In the genomic region with DNA sequence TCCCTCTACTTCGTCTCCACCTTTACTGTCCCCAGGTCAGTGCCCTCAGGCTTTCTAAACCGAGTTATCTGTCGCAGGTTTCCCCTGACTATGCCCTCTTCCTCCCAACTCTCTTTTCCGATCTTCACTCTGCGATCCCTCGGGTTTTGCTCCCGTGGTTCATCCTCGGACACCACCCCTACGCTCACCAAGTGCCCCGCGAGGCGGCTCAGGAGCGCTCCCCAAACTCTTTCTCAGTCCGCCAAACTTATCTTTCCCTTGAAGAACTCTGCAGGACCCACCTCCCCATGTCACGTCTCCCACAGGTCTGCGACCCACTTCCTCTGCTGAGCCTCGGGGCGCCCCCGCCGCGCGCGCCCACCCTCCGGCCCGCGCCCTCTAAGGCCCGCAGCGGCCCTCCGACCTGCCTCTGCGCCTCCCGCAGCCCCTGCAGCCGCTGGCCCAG, we compare ENCODE assay signal across 8 mouse cellular contexts. TPM values are rescaled to one million over a fixed set of nuclear protein-coding genes. Genes with fewer than 3 reads are reported as not detected.
DNase-seq lines count a peak whose midpoint lies in the region; ATAC-seq and TF ChIP-seq lines count a peak whose summit lies in the region.

No protein-coding gene starts in this region.

- peaks cover 8% of the 10 kb centered on the region for H3K9me3 ChIP-seq in megakaryocyte, embryonic 14.5 days
- no peaks in the 10 kb centered on the region for H3K9me3 ChIP-seq in heart, embryonic 13.5 days
- no peaks in the 10 kb centered on the region for H3K9me3 ChIP-seq in liver, embryonic 11.5 days (ENCODE audit: control insufficient read depth, low read length)

- H3K27me3 ChIP-seq in megakaryocyte, embryonic 14.5 days (replicated peaks), result no peaks in the 10 kb centered on the region
- H3K27me3 ChIP-seq in heart, embryonic 13.5 days (replicated peaks), result no peaks in the 10 kb centered on the region
- no peaks in the 10 kb centered on the region for H3K27me3 ChIP-seq in liver, embryonic 11.5 days (replicated peaks; ENCODE audit: control insufficient read depth, insufficient read depth, low read length)

- peak overlapping the region; percentile 98 for H3K9ac ChIP-seq in heart, embryonic 13.5 days
- peak overlapping the region; percentile 95 for H3K9ac ChIP-seq in liver, embryonic 11.5 days (ENCODE audit: low read depth, low read length)

- no peak for DNase-seq in liver, embryonic 11.5 days (ENCODE audit: low spot score)
- DNase-seq in layer of hippocampus, adult 9-10 months (ENCODE audit: low spot score), result no peak
- DNase-seq in left cerebral cortex, postnatal 14 days (ENCODE audit: low spot score in 2 of 2), result no peak

- TF ChIP-seq POLR2A in cortical plate, adult 2 months (IDR thresholded peaks at IDR 0.05; ENCODE audit: extremely low read depth, insufficient read depth, low read length), result no peak
- TF ChIP-seq POLR2A in olfactory bulb, adult 2 months (IDR thresholded peaks at IDR 0.05; ENCODE audit: insufficient read depth, low read depth, low read length), result no peak

- peak overlapping the region; percentile 71; the same call in 1 of the 2 replicates for H3K27ac ChIP-seq in cortical plate, adult 2 months (ENCODE audit: insufficient read depth, low read length)
- peak overlapping the region; percentile 98 for H3K27ac ChIP-seq in heart, embryonic 13.5 days (replicated peaks)
- H3K27ac ChIP-seq in liver, embryonic 11.5 days (ENCODE audit: low read depth, low read length), result peak overlapping the region; percentile 100
- peak overlapping the region; percentile 55 for H3K27ac ChIP-seq in olfactory bulb, adult 2 months (ENCODE audit: insufficient read depth, low read depth, low read length)

- no peak for ATAC-seq in megakaryocyte, adult 5-6 weeks (ENCODE audit: poor library complexity, severe bottlenecking)
- peak; percentile 16; the same call in 1 of the 2 replicates for ATAC-seq in heart, embryonic 13.5 days (ENCODE audit: extremely low read depth, insufficient number of reproducible peaks, low FRiP score, low TSS enrichment)
- peak; percentile 11 for ATAC-seq in liver, embryonic 11.5 days (replicated peaks; ENCODE audit: low FRiP score)

- TF ChIP-seq CTCF in cortical plate, adult 2 months (IDR thresholded peaks at IDR 0.05; ENCODE audit: extremely low read depth, insufficient read depth, low read length), result no peak
- no peak for TF ChIP-seq CTCF in olfactory bulb, adult 2 months (IDR thresholded peaks at IDR 0.05; ENCODE audit: insufficient read depth, low read depth, low read length)

- peaks cover 24% of the 10 kb centered on the region for H3K36me3 ChIP-seq in megakaryocyte, embryonic 14.5 days (replicated peaks; ENCODE audit: low read length)
- peaks cover 14% of the 10 kb centered on the region; the same call in 1 of the 2 replicates for H3K36me3 ChIP-seq in heart, embryonic 13.5 days
- H3K36me3 ChIP-seq in liver, embryonic 11.5 days (ENCODE audit: control insufficient read depth, insufficient read depth, low read length), result peaks cover 11% of the 10 kb centered on the region

- intact Hi-C loops in left cerebral cortex, postnatal 14 days (cut with DNase I), result no loop called here

- peak overlapping the region; percentile 96 for H3K4me3 ChIP-seq in megakaryocyte, embryonic 14.5 days (replicated peaks)
- H3K4me3 ChIP-seq in cortical plate, adult 2 months (ENCODE audit: insufficient read depth, low read length), result peak overlapping the region; percentile 65
- H3K4me3 ChIP-seq in heart, embryonic 13.5 days, result peak overlapping the region; percentile 94
- H3K4me3 ChIP-seq in liver, embryonic 11.5 days (ENCODE audit: low read depth, low read length), result peak overlapping the region; percentile 74
- peak overlapping the region; percentile 79 for H3K4me3 ChIP-seq in olfactory bulb, adult 2 months (ENCODE audit: insufficient read depth, low read depth, low read length)

- H3K4me1 ChIP-seq in megakaryocyte, embryonic 14.5 days, result peaks cover 55% of the 10 kb centered on the region
- H3K4me1 ChIP-seq in cortical plate, adult 2 months (ENCODE audit: control insufficient read depth, insufficient read depth, low read length), result peaks cover 4% of the 10 kb centered on the region; the same call in 1 of the 2 replicates
- H3K4me1 ChIP-seq in heart, embryonic 13.5 days, result peaks cover 31% of the 10 kb centered on the region
- H3K4me1 ChIP-seq in liver, embryonic 11.5 days (replicated peaks; ENCODE audit: control insufficient read depth, insufficient read depth, low read length), result peaks cover 26% of the 10 kb centered on the region
- H3K4me1 ChIP-seq in olfactory bulb, adult 2 months (ENCODE audit: control insufficient read depth, insufficient read depth, low read length), result 0 out of 2 replicates have a peak, but pooled peaks cover 5% of the 10 kb centered on the region

- H3K4me2 ChIP-seq in heart, embryonic 13.5 days, result peak overlapping the region; percentile 76
- peak overlapping the region; percentile 72 for H3K4me2 ChIP-seq in liver, embryonic 11.5 days

- under 1% methylated on average over 32 of the region's 32 CpGs for WGBS in heart, embryonic 13.5 days
- WGBS in liver, embryonic 11.5 days, result 1% methylated on average over 32 of the region's 32 CpGs
- 3% methylated on average over 32 of the region's 32 CpGs for WGBS in olfactory bulb, adult 2 months

RNA-seq across cellular contexts. Expression of a gene that starts 0.4 kb away (rescaled TPM):
- polyA plus RNA-seq in megakaryocyte, embryonic 14.5 days (2012; ENCODE audit: insufficient read depth, low replicate concordance), result 3.0 and 15.0 TPM in 2 replicates
- 87.6 and 93.5 TPM in 2 replicates for total RNA-seq in megakaryocyte, adult 5-6 weeks (2015)
- 121 and 127 TPM in 2 replicates for total RNA-seq in megakaryocyte, adult 5-6 weeks (2017)
- 17.2 and 18.2 TPM in 2 replicates for polyA plus RNA-seq in cortical plate, adult 2 months (2012; rRNA removed)
- polyA plus RNA-seq in heart, embryonic 13.5 days (2015; fragmentation: Nextera tagmentation; extraction: Ambion mirVana), result 30.2 and 35.1 TPM in 2 replicates
- 99.7 and 116 TPM in 2 replicates for polyA plus RNA-seq in liver, embryonic 11.5 days (2014; fragmentation: Nextera tagmentation; extraction: Ambion mirVana)
- not detected in 2 replicates for polyA plus RNA-seq in olfactory bulb, adult 2 months (2012; ENCODE audit: insufficient read depth, insufficient read length, low replicate concordance, missing spikeins)
- 10 to 100 TPM; 13.6 to 14.1 TPM for total RNA-seq in left cerebral cortex, postnatal 14 days (2021)

RNA-seq across cellular contexts. Expression of a gene that starts 8.8 kb away (rescaled TPM):
- polyA plus RNA-seq in megakaryocyte, embryonic 14.5 days (2012; ENCODE audit: insufficient read depth, low replicate concordance), result 0.47 TPM in 1 of 2 replicates, not detected in the other
- total RNA-seq in megakaryocyte, adult 5-6 weeks (2015), result 22.8 and 23.3 TPM in 2 replicates
- total RNA-seq in megakaryocyte, adult 5-6 weeks (2017), result 18.0 and 27.4 TPM in 2 replicates
- polyA plus RNA-seq in cortical plate, adult 2 months (2012; rRNA removed), result 2.9 and 3.0 TPM in 2 replicates
- 5.5 and 5.7 TPM in 2 replicates for polyA plus RNA-seq in heart, embryonic 13.5 days (2015; fragmentation: Nextera tagmentation; extraction: Ambion mirVana)
- 19.4 and 23.6 TPM in 2 replicates for polyA plus RNA-seq in liver, embryonic 11.5 days (2014; fragmentation: Nextera tagmentation; extraction: Ambion mirVana)
- not detected in 2 replicates for polyA plus RNA-seq in olfactory bulb, adult 2 months (2012; ENCODE audit: insufficient read depth, insufficient read length, low replicate concordance, missing spikeins)
- 1 to 10 TPM; 3.0 to 3.9 TPM for total RNA-seq in left cerebral cortex, postnatal 14 days (2021)
